Mouse (Mus musculus): ENCODE measurements at regions not wholly inside any gene's neighbourhood (a gene's known extent, or its start where the extent isn't known, plus 50 kb on each side); places are given as distances from the start of the nearest gene placed in this dataset.

DNA sequence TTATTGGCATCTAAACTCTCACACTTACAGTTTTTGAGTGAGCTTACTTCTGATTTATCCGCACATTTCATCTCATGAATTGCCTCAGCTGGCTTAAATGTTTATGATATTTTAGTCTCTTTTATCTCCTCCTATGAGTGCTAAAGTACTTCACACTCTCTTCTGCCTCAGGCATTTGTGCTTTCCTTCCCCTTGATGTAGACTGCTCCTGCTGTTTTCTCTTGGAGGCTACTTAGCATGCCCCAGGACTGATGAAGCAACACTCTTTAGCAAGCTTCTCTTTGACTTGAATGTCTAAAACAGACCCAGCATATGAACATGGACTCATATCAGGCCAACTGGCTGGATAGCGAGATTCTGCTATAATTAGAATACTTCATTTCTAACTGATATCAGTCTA, 882.8 kb downstream of the Tecrl start:
- 88% methylated on average over 2 of the region's 2 CpGs for WGBS
- H3K4me2 ChIP-seq (ENCODE audit: low read depth, low read length, severe bottlenecking), result no peak overlapping the region
- no peaks in the 10 kb centered on the region for H3K9me3 ChIP-seq (ENCODE audit: control insufficient read depth, low read length)
- H3K9ac ChIP-seq (ENCODE audit: low read length), result no peak overlapping the region
- DNase-seq (ENCODE audit: low spot score) (no peak), ATAC-seq (replicated peaks; ENCODE audit: low FRiP score) (no peak)
- no peaks in the 10 kb centered on the region for H3K27me3 ChIP-seq (ENCODE audit: control insufficient read depth, insufficient read depth, low read length)
- no peak overlapping the region for H3K4me3 ChIP-seq (ENCODE audit: low read depth, low read length)
- no peaks in the 10 kb centered on the region for H3K4me1 ChIP-seq (replicated peaks; ENCODE audit: control insufficient read depth, insufficient read depth, low read length)
- H3K36me3 ChIP-seq (ENCODE audit: control insufficient read depth, insufficient read depth, low read length), result no peaks in the 10 kb centered on the region
- H3K27ac ChIP-seq (ENCODE audit: low read depth, low read length), result no peak overlapping the region

DNA sequence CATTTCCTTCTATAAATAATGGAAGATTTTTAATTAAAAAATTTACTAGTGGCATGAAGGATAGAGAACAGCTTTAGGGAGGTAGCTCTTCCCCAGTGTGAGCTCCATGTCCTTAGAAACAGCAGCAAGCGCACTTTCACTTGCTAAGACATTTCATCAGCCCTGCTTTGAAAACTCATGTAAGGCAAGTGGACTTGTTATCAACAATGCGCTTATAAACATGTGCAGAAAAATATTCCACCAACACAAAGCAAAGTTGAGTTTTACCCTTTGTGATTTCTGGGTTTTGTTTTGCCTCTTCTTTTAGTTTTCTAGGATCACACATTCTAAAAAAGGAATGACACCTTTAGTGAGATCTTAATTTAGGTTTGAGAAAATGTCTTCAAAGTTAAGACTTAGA, 890.7 kb downstream of the Tecrl start:
- Histone ChIP-seq H3K27ac (ENCODE audit: low read depth, low read length) (no peak overlapping the region), H3K4me2 (ENCODE audit: low read depth, low read length, severe bottlenecking) (no peak overlapping the region), H3K27me3 (ENCODE audit: control insufficient read depth, insufficient read depth, low read length) (no peaks in the 10 kb centered on the region), H3K4me1 (replicated peaks; ENCODE audit: control insufficient read depth, insufficient read depth, low read length) (no peaks in the 10 kb centered on the region), H3K36me3 (ENCODE audit: control insufficient read depth, insufficient read depth, low read length) (no peaks in the 10 kb centered on the region), H3K9me3 (ENCODE audit: control insufficient read depth, low read length) (no peaks in the 10 kb centered on the region), H3K4me3 (ENCODE audit: low read depth, low read length) (no peak overlapping the region), H3K9ac (ENCODE audit: low read length) (no peak overlapping the region)
- ATAC-seq (replicated peaks; ENCODE audit: low FRiP score) (no peak), DNase-seq (ENCODE audit: low spot score) (no peak)
- 94% methylated on average over 2 of the region's 2 CpGs for WGBS

DNA sequence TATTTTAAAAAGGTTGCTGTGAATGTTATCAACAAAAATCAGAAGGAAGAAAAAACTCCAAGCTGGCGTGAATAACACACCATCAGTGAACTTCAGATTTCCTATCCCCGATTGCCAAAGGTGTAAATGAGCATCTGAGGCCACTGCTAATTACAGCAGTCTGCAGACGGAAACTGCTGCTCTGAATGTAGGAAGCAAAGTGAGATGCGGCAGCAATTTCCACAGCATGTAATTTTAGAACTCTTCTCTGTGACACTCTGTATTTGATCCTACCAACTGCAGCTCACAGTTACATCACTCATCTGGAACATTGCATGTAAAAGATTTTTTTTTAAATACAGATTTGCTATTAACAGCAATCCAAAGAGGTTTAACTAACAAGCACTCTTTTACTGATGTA, 913.7 kb downstream of the Tecrl start:
- 67% methylated on average over 4 of the region's 4 CpGs for WGBS
- no peak overlapping the region for H3K27ac ChIP-seq (ENCODE audit: low read depth, low read length)
- no peaks in the 10 kb centered on the region for H3K36me3 ChIP-seq (ENCODE audit: control insufficient read depth, insufficient read depth, low read length)
- no peak overlapping the region for H3K9ac ChIP-seq (ENCODE audit: low read length)
- H3K9me3 ChIP-seq (ENCODE audit: control insufficient read depth, low read length), result no peaks in the 10 kb centered on the region
- ATAC-seq (replicated peaks; ENCODE audit: low FRiP score), result no peak
- H3K27me3 ChIP-seq (ENCODE audit: control insufficient read depth, insufficient read depth, low read length), result no peaks in the 10 kb centered on the region
- H3K4me1 ChIP-seq (replicated peaks; ENCODE audit: control insufficient read depth, insufficient read depth, low read length), result no peaks in the 10 kb centered on the region
- no peak overlapping the region for H3K4me2 ChIP-seq (ENCODE audit: low read depth, low read length, severe bottlenecking)
- DNase-seq (ENCODE audit: low spot score), result no peak
- no peak overlapping the region for H3K4me3 ChIP-seq (ENCODE audit: low read depth, low read length)

GRCm38 (mm10) chr5:82440126-82440525, 914.9 kb downstream of the Tecrl start:
- Histone ChIP-seq H3K9ac (ENCODE audit: low read length) (no peak overlapping the region), H3K27ac (ENCODE audit: low read depth, low read length) (no peak overlapping the region), H3K27me3 (ENCODE audit: control insufficient read depth, insufficient read depth, low read length) (no peaks in the 10 kb centered on the region), H3K9me3 (ENCODE audit: control insufficient read depth, low read length) (no peaks in the 10 kb centered on the region), H3K4me2 (ENCODE audit: low read depth, low read length, severe bottlenecking) (no peak overlapping the region), H3K36me3 (ENCODE audit: control insufficient read depth, insufficient read depth, low read length) (no peaks in the 10 kb centered on the region), H3K4me3 (ENCODE audit: low read depth, low read length) (no peak overlapping the region), H3K4me1 (replicated peaks; ENCODE audit: control insufficient read depth, insufficient read depth, low read length) (no peaks in the 10 kb centered on the region)
- no peak for DNase-seq (ENCODE audit: low spot score)
- ATAC-seq (replicated peaks; ENCODE audit: low FRiP score), result no peak
- WGBS, result 92% methylated on average over 2 of the region's 2 CpGs

DNA sequence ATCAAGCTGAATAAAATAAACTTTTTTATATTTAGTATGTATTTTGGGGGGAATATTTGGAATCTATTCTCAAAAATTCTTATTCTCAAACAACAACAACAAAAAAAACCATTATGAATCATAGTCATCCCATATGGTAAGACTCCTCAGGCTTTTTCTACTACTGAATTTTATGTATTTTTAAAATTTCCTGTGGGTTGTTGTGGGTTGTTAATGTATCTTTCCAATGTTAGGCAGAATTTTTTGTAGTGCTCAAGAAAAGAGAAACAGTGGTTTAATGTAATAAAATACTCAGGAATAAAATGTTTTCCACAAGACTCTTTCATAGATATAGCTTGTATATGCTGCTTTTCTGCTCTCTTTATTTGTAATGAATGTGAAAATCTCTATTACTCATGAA, 934.6 kb downstream of the Tecrl start:
- no peak overlapping the region for H3K9ac ChIP-seq (ENCODE audit: low read length)
- no peaks in the 10 kb centered on the region for H3K36me3 ChIP-seq (ENCODE audit: control insufficient read depth, insufficient read depth, low read length)
- no peaks in the 10 kb centered on the region for H3K4me1 ChIP-seq (replicated peaks; ENCODE audit: control insufficient read depth, insufficient read depth, low read length)
- no peaks in the 10 kb centered on the region for H3K9me3 ChIP-seq (ENCODE audit: control insufficient read depth, low read length)
- no peak overlapping the region for H3K4me3 ChIP-seq (ENCODE audit: low read depth, low read length)
- no peak overlapping the region for H3K27ac ChIP-seq (ENCODE audit: low read depth, low read length)
- H3K27me3 ChIP-seq (ENCODE audit: control insufficient read depth, insufficient read depth, low read length), result no peaks in the 10 kb centered on the region
- H3K4me2 ChIP-seq (ENCODE audit: low read depth, low read length, severe bottlenecking), result no peak overlapping the region
- no peak for DNase-seq (ENCODE audit: low spot score)
- no peak for ATAC-seq (replicated peaks; ENCODE audit: low FRiP score)

- Histone ChIP-seq H3K4me2 (ENCODE audit: low read depth, low read length, severe bottlenecking) (no peak overlapping the region), H3K27me3 (ENCODE audit: control insufficient read depth, insufficient read depth, low read length) (no peaks in the 10 kb centered on the region), H3K9me3 (ENCODE audit: control insufficient read depth, low read length) (no peaks in the 10 kb centered on the region), H3K4me3 (ENCODE audit: low read depth, low read length) (no peak overlapping the region), H3K9ac (ENCODE audit: low read length) (no peak overlapping the region), H3K4me1 (replicated peaks; ENCODE audit: control insufficient read depth, insufficient read depth, low read length) (no peaks in the 10 kb centered on the region), H3K27ac (ENCODE audit: low read depth, low read length) (no peak overlapping the region), H3K36me3 (ENCODE audit: control insufficient read depth, insufficient read depth, low read length) (no peaks in the 10 kb centered on the region)
- DNase-seq (ENCODE audit: low spot score) (no peak), ATAC-seq (replicated peaks; ENCODE audit: low FRiP score) (no peak)
- 71% methylated on average over 5 of the region's 5 CpGs for WGBS
These were observed 958.3 kb downstream of the Tecrl start for GRCm38 (mm10) chr5:82396632-82397234.

- Histone ChIP-seq H3K27ac (ENCODE audit: low read depth, low read length) (no peak overlapping the region), H3K4me1 (replicated peaks; ENCODE audit: control insufficient read depth, insufficient read depth, low read length) (no peaks in the 10 kb centered on the region), H3K27me3 (ENCODE audit: control insufficient read depth, insufficient read depth, low read length) (no peaks in the 10 kb centered on the region), H3K4me3 (ENCODE audit: low read depth, low read length) (no peak overlapping the region), H3K4me2 (ENCODE audit: low read depth, low read length, severe bottlenecking) (no peak overlapping the region), H3K9ac (ENCODE audit: low read length) (no peak overlapping the region), H3K9me3 (ENCODE audit: control insufficient read depth, low read length) (no peaks in the 10 kb centered on the region), H3K36me3 (ENCODE audit: control insufficient read depth, insufficient read depth, low read length) (no peaks in the 10 kb centered on the region)
- WGBS, result 68% methylated on average over 3 of the region's 3 CpGs
- DNase-seq (ENCODE audit: low spot score) (no peak), ATAC-seq (replicated peaks; ENCODE audit: low FRiP score) (no peak)
These were observed 993.4 kb downstream of the Tecrl start for GRCm38 (mm10) chr5:82361624-82362023.

- 89% methylated on average over 5 of the region's 5 CpGs for WGBS
- ATAC-seq (replicated peaks; ENCODE audit: low FRiP score) (no peak), DNase-seq (ENCODE audit: low spot score) (no peak)
- H3K9me3 ChIP-seq (ENCODE audit: control insufficient read depth, low read length), result no peaks in the 10 kb centered on the region
- no peak overlapping the region for H3K4me3 ChIP-seq (ENCODE audit: low read depth, low read length)
- no peak overlapping the region for H3K27ac ChIP-seq (ENCODE audit: low read depth, low read length)
- H3K27me3 ChIP-seq (ENCODE audit: control insufficient read depth, insufficient read depth, low read length), result no peaks in the 10 kb centered on the region
- no peak overlapping the region for H3K4me2 ChIP-seq (ENCODE audit: low read depth, low read length, severe bottlenecking)
- no peaks in the 10 kb centered on the region for H3K4me1 ChIP-seq (replicated peaks; ENCODE audit: control insufficient read depth, insufficient read depth, low read length)
- H3K36me3 ChIP-seq (ENCODE audit: control insufficient read depth, insufficient read depth, low read length), result no peaks in the 10 kb centered on the region
- H3K9ac ChIP-seq (ENCODE audit: low read length), result no peak overlapping the region
These were observed 998.7 kb downstream of the Tecrl start for GRCm38 (mm10) chr5:82356336-82356735.

- H3K4me1 ChIP-seq (replicated peaks; ENCODE audit: control insufficient read depth, insufficient read depth, low read length), result no peaks in the 10 kb centered on the region
- H3K27ac ChIP-seq (ENCODE audit: low read depth, low read length), result no peak overlapping the region
- 96% methylated on average over 2 of the region's 2 CpGs for WGBS
- no peaks in the 10 kb centered on the region for H3K36me3 ChIP-seq (ENCODE audit: control insufficient read depth, insufficient read depth, low read length)
- DNase-seq (ENCODE audit: low spot score) (no peak), ATAC-seq (replicated peaks; ENCODE audit: low FRiP score) (no peak)
- no peak overlapping the region for H3K4me2 ChIP-seq (ENCODE audit: low read depth, low read length, severe bottlenecking)
- no peaks in the 10 kb centered on the region for H3K9me3 ChIP-seq (ENCODE audit: control insufficient read depth, low read length)
- no peak overlapping the region for H3K9ac ChIP-seq (ENCODE audit: low read length)
- H3K27me3 ChIP-seq (ENCODE audit: control insufficient read depth, insufficient read depth, low read length), result no peaks in the 10 kb centered on the region
- H3K4me3 ChIP-seq (ENCODE audit: low read depth, low read length), result no peak overlapping the region
These were observed 1003.9 kb downstream of the Tecrl start for GRCm38 (mm10) chr5:82351089-82351488.
